Mouse (Mus musculus): ENCODE results near the gene Tspan15.

DNA sequence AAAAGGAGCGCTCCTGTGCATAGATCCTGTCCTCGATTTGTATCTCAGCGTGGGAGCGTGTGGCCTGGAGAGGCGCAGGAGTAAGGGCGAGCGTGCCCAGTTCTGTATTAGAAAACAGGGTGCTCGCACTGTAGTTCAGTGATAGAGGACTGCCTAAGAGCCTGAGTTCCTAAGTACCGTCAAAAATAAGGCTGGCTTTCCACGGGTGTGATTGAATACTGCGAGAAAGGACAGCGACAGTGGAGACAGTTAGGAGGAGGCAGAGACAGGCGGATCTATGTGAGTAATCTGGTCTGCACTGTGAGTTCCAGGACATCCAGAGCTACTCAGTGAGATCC lies 313 bp upstream of the Tspan15 start:
- no peak for TF ChIP-seq CTCF (IDR thresholded peaks at IDR 0.05; ENCODE audit: borderline replicate concordance, insufficient read depth, low read depth, low read length)
- TF ChIP-seq POLR2A (IDR thresholded peaks at IDR 0.05; ENCODE audit: borderline replicate concordance, insufficient read depth, low read length): no peak
